Mouse (Mus musculus) urinary bladder, postnatal 4 days (tissue): ENCODE data around the gene Acp5.

Experiments used
- DNase-seq, 2 experiments: peaks; one replicate each; pipeline ENCODE4 v3.0.0; 2021 to 2022; ENCODE audit warnings: low spot score in 2 of 2

Acp5 gene

DNA sequence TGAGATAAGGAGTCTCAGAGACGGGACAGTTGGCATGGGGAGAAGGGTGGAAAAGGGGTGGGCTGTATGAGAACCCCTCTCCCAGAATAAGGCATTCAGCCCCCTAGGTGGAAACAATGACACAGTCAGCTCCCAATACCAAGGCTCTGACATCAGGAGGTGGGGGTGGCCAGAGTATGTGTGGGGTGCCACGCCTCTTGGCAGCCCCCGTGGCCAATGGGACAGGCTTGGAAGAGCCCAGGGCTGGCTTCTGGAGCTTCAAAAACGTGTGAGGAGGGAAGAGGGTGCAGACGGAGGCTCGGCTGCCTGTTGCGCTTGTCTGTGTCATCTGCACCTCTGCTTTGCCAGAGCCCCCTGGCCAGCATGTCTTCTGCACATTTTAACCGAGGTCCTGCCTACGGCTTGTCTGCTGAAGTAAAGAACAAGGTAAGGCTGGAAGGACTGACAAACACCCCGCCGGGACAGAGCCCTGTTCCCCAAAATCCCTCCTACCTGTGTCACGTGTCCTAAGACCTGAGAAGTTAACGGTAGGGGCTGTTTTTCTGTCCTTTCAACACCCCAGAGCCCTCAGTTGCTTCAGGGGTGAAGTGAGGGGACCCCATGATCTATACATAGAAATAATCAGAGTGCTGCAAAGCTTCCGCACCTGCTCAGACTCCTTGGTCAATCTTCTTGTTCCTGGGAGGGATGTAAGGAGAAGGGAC, 36.4 kb downstream of the Acp5 start, which contains the start of gene Cnn1:
Gene Cnn1 (plus strand): TSS at position 224 of the 704 bp plus-strand sequence.
- peak in 1 of 2 experiments; percentile 53 for DNase-seq

DNA sequence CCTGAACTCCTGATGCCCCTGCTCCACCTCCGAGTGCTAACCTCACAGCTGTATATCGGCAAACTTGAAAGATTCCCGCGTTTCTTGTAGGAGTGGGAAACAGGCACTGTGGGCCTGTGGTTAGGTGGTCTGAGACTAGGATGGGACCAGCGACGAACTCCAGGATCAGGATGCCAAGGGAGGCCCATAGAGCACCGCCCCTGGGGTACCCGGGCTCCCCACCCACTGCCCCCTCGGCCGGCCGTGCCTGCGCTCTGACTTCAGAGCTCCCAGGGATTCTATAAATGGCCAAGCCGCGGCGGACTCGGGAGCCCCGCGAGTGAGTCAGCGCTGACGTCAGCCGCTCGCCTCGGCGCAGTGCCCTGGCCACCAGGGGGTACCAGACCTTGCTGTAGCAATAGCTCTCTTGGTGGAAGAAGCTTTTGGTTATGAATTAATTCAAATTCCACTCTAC, 39.6 kb downstream of the Acp5 start:
- DNase-seq = peak; percentile 75 to 89

- DNase-seq = no peak
These were observed 42.8 kb downstream of the Acp5 start for GRCm38 (mm10) chr9:22092746-22093145.

DNA sequence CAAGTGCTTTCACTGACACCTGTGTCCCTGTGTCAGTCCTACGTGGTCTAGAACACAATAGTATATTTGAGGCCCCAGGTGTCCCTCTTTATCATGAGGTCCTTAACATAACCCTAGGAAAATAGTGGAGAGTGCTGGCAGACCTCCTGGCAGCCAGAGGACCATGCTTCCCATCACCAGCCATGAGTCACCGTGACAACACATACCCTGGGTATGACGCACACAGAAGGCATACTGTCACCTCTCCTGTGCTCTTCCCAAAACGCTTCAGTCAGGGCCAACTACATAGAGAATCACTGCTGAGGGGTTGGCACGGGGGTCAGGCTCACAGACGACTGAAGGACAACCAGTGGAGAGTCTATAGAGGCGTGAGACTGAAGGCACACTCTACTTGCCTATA, 45.5 kb downstream of the Acp5 start:
- no peak for DNase-seq

- no peak for DNase-seq
These were observed 46.2 kb downstream of the Acp5 start for GRCm38 (mm10) chr9:22089281-22089680.

DNA sequence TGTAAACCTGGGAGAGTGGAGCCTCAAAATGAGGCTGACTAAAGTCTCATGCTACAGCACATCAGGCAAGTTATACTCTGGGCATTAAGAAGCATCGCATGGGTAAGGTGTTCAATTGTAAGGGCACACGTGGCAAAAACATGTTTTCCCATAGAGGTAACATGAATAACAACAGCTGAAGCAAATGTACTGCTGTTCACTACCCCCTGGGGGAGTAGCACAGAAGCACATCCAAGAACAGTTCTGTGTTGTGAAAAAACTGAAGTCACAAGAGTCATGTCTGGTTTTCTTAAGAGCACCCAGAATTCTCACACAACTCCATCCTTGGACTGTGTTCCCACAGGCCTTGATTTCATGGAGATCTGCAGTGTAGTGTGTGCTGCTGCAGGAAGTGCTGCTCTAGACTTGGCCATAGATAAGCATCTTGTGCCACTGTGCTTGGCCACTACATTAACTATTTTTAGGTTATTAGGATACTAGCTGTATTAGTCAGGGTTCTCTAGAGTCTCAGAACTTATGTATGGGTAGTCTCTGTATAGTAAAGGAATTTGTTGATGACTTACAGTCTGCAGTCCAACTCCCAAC, 48.4 kb downstream of the Acp5 start:
- no peak for DNase-seq

DNA sequence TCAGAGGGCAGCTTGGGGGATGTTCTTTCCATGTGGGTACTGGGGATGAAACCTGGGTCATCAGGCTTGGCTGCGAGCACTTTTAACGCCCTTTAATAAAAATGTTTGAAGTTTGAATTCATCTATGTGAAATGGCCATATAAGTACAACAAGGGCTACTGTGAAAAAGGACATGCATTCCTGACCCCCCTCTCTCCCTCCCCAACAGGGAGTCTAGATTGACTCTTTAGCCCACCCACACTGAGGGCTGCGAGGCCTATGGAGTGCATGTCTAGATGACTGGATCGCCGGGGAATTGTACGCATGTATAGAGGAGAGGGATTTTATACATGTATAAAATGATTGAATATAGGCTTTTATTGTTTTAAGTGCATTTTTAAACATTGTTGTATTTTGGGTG, 49.5 kb downstream of the Acp5 start:
- no peak for DNase-seq

GRCm38 (mm10) chr9:22085022-22085834, 50.3 kb downstream of the Acp5 start, which contains the start of gene Ecsit:
TSS of gene Ecsit (minus strand) at chr9:22085438.
- peak; percentile 89 to 90 for DNase-seq

DNA sequence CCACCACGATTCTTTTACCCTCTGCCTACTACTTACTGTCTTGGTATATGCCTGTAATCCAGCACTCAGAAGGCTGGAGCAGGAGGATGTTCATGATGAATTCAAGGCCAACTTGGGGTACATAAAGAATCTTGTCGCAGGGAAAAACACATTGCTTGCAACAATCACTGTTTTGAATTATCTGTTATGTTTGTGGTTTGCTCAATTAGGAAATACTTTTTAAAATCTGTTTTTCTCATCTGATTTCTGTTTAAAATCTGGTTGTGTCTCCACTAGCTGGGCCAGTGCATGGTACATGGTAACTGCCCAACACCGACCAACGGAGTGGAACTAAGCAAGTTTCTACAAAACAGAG, 50.9 kb downstream of the Acp5 start:
- no peak for DNase-seq
